Mouse (Mus musculus): ENCODE data around the gene Zfp691.

DNA sequence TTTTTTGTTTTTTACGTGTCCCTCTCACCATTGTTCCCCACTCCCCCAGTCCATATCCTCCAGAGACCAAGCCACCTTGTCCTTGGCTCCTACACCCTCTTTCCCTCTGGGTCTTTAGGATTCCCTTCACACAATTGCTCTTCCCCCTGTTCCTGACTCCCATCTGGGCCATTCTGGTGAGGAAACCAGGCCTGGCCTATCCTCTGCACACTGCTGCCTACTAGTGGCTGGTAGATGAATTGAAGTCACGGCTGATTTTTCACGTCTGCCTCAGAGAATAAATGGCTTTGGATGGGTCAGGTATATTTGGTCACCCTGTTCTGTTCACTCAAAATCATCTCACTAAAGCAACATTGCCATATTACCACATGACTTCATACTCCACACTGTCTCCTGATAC lies 33.9 kb downstream of the Zfp691 start:
- TF ChIP-seq CTCF (IDR thresholded peaks at IDR 0.05; ENCODE audit: low read depth) (peak; percentile 87), EP300 (optimal IDR thresholded peaks at IDR 0.05) (no peak)

Data from stomach, postnatal 0 days (tissue).